Mouse (Mus musculus) C2C12 (cell line): ENCODE measurements at regions not wholly inside any gene's neighbourhood (a gene's known extent, or its start where the extent isn't known, plus 50 kb on each side); places are given as distances from the start of the nearest gene placed in this dataset.

ENCODE experiments used
- CTCF ChIP-seq: IDR thresholded peaks from one replicate; pipeline ENCODE4 v1.5.1; 2011; ENCODE audit not compliant: control insufficient read depth, insufficient read depth, insufficient read length
- FOSL1 ChIP-seq: IDR thresholded peaks from one replicate; pipeline ENCODE4 v1.8.0; 2011; ENCODE audit warnings: mild to moderate bottlenecking, low read length; ENCODE audit not compliant: poor library complexity, insufficient read depth, severe bottlenecking

- TF ChIP-seq CTCF: no peak
- TF ChIP-seq FOSL1: no peak
These were observed 276.2 kb upstream of the Runx1 start for GRCm38 (mm10) chr16:93102174-93102573.
